Mouse (Mus musculus): Measurements from ENCODE around the gene Rxfp4.

DNA sequence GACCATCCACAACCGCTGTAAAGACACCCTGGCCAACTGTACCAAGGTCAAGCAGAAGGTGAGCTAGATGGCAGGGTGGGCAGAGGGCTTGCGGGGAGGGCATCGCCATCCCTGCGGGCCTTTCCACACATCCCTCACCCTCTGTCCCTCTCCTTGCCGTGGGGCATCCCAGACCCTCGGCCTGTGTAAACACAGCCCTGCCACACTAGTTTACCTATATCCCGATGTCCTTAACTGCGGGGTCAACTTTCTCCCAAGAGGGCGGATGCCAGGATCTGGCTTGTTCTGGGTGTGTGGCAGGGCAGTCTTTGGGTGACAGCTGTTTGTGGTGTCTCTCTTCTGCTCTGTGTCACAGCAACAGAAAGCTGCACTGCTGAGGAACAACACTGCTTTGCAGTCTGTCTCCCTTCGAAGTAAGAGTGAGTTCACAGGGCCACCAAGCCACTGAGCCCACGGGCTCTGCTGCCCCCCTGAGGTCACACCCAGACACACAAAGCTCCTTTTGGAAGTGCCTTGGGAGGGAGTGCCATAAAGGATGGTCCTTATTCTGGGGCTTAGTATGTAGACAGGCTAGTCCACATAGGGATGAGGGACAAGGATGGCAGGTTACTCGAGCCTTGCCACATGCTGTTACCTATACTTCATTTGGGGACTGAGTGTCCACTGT, 20.9 kb downstream of the Rxfp4 start:
- TF ChIP-seq CTCF (conservative IDR thresholded peaks at IDR 0.05; ENCODE audit: low read length), result peak; percentile 26
- no peak for TF ChIP-seq POU5F1 (IDR thresholded peaks at IDR 0.05; ENCODE audit: borderline replicate concordance, low read length)
- no peak for TF ChIP-seq NANOG (IDR thresholded peaks at IDR 0.05; ENCODE audit: borderline replicate concordance, low read length)

Measured in E14TG2a.4 (cell line).